Mouse (Mus musculus): Measurements from ENCODE around the gene Trak1. TPM values are rescaled to one million over a fixed set of nuclear protein-coding genes. Genes with fewer than 3 reads are reported as not detected.

The Trak1 gene
- 23.4 and 26.1 TPM in 2 replicates for polyA plus RNA-seq (2014; fragmentation: Nextera tagmentation; extraction: Ambion mirVana)

GRCm38 (mm10) chr9:121297171-121298064 lies at the start of gene Trak1:
Trak1 (plus strand) TSS chr9:121297502.
- peak within 1 kb of the TSS; percentile 84 for H3K4me3 ChIP-seq (ENCODE audit: low read depth, low read length)
- no peaks in the 10 kb centered on the region for H3K36me3 ChIP-seq (ENCODE audit: control insufficient read depth, insufficient read depth, low read length)
- peak within 1 kb of the TSS; percentile 38; the same call in 1 of the 2 replicates for H3K27ac ChIP-seq (ENCODE audit: low read depth)
- H3K4me2 ChIP-seq (ENCODE audit: low read length) = peak within 1 kb of the TSS; percentile 92
- H3K27me3 ChIP-seq (replicated peaks; ENCODE audit: control insufficient read depth, insufficient read depth, low read length) = 0 out of 2 replicates have a peak, but pooled peaks cover 3% of the 10 kb centered on the region
- DNase-seq (ENCODE audit: low spot score) (peak; percentile 84), ATAC-seq (replicated peaks; ENCODE audit: low FRiP score, low TSS enrichment, low read depth) (peak; percentile 79)
- peaks cover 23% of the 10 kb centered on the region for H3K4me1 ChIP-seq (replicated peaks; ENCODE audit: control insufficient read depth, insufficient read depth, low read length)
- under 1% methylated on average over 85 of the region's 116 CpGs for WGBS
- peak within 1 kb of the TSS; percentile 94 for H3K9ac ChIP-seq (ENCODE audit: low read length)
- H3K9me3 ChIP-seq (ENCODE audit: control insufficient read depth, low read length) = no peaks in the 10 kb centered on the region

- Histone ChIP-seq H3K4me1 (replicated peaks; ENCODE audit: control insufficient read depth, insufficient read depth, low read length) (no peaks in the 10 kb centered on the region), H3K9ac (ENCODE audit: low read length) (no peak overlapping the region), H3K4me2 (ENCODE audit: low read length) (no peak overlapping the region), H3K9me3 (ENCODE audit: control insufficient read depth, low read length) (no peaks in the 10 kb centered on the region), H3K36me3 (ENCODE audit: control insufficient read depth, insufficient read depth, low read length) (no peaks in the 10 kb centered on the region), H3K4me3 (ENCODE audit: low read depth, low read length) (no peak overlapping the region), H3K27ac (ENCODE audit: low read depth) (no peak overlapping the region), H3K27me3 (replicated peaks; ENCODE audit: control insufficient read depth, insufficient read depth, low read length) (no peaks in the 10 kb centered on the region)
- DNase-seq (ENCODE audit: low spot score) (peak; percentile 94), ATAC-seq (replicated peaks; ENCODE audit: low FRiP score, low TSS enrichment, low read depth) (no peak; the same call in 1 of the 2 replicates)
- 63% methylated on average over 12 of the region's 12 CpGs for WGBS
Measured at GRCm38 (mm10) chr9:121247956-121248775, 49.1 kb upstream of the Trak1 start.

- ATAC-seq (replicated peaks; ENCODE audit: low FRiP score, low TSS enrichment, low read depth) (no peak), DNase-seq (ENCODE audit: low spot score) (no peak)
- H3K4me2 ChIP-seq (ENCODE audit: low read length) = no peak overlapping the region
- no peaks in the 10 kb centered on the region for H3K4me1 ChIP-seq (replicated peaks; ENCODE audit: control insufficient read depth, insufficient read depth, low read length)
- H3K36me3 ChIP-seq (ENCODE audit: control insufficient read depth, insufficient read depth, low read length) = no peaks in the 10 kb centered on the region
- H3K27me3 ChIP-seq (replicated peaks; ENCODE audit: control insufficient read depth, insufficient read depth, low read length) = no peaks in the 10 kb centered on the region
- 47% methylated on average over 14 of the region's 14 CpGs for WGBS
- H3K9me3 ChIP-seq (ENCODE audit: control insufficient read depth, low read length) = no peaks in the 10 kb centered on the region
- no peak overlapping the region for H3K27ac ChIP-seq (ENCODE audit: low read depth)
- no peak overlapping the region for H3K9ac ChIP-seq (ENCODE audit: low read length)
- no peak overlapping the region for H3K4me3 ChIP-seq (ENCODE audit: low read depth, low read length)
Measured at GRCm38 (mm10) chr9:121249805-121250204, 47.5 kb upstream of the Trak1 start.

- Histone ChIP-seq H3K4me1 (replicated peaks; ENCODE audit: control insufficient read depth, insufficient read depth, low read length) (no peaks in the 10 kb centered on the region), H3K36me3 (ENCODE audit: control insufficient read depth, insufficient read depth, low read length) (no peaks in the 10 kb centered on the region), H3K4me2 (ENCODE audit: low read length) (no peak overlapping the region), H3K9me3 (ENCODE audit: control insufficient read depth, low read length) (no peaks in the 10 kb centered on the region), H3K9ac (ENCODE audit: low read length) (no peak overlapping the region), H3K27me3 (replicated peaks; ENCODE audit: control insufficient read depth, insufficient read depth, low read length) (no peaks in the 10 kb centered on the region), H3K4me3 (ENCODE audit: low read depth, low read length) (no peak overlapping the region), H3K27ac (ENCODE audit: low read depth) (no peak overlapping the region)
- ATAC-seq (replicated peaks; ENCODE audit: low FRiP score, low TSS enrichment, low read depth) = no peak
- WGBS = 88% methylated on average over 11 of the region's 11 CpGs
- DNase-seq (ENCODE audit: low spot score) = no peak
Measured at GRCm38 (mm10) chr9:121250854-121251253, 46.4 kb upstream of the Trak1 start.

GRCm38 (mm10) chr9:121253983-121254382 lies 43.3 kb upstream of the Trak1 start:
- Histone ChIP-seq H3K36me3 (ENCODE audit: control insufficient read depth, insufficient read depth, low read length) (no peaks in the 10 kb centered on the region), H3K27me3 (replicated peaks; ENCODE audit: control insufficient read depth, insufficient read depth, low read length) (no peaks in the 10 kb centered on the region)
- no peak for DNase-seq (ENCODE audit: low spot score)

GRCm38 (mm10) chr9:121254761-121255160 lies 42.5 kb upstream of the Trak1 start:
- 95% methylated on average over 13 of the region's 13 CpGs for WGBS
- Histone ChIP-seq H3K9ac (ENCODE audit: low read length) (no peak overlapping the region), H3K27ac (ENCODE audit: low read depth) (no peak overlapping the region), H3K4me1 (replicated peaks; ENCODE audit: control insufficient read depth, insufficient read depth, low read length) (no peaks in the 10 kb centered on the region), H3K9me3 (ENCODE audit: control insufficient read depth, low read length) (no peaks in the 10 kb centered on the region), H3K4me2 (ENCODE audit: low read length) (no peak overlapping the region), H3K27me3 (replicated peaks; ENCODE audit: control insufficient read depth, insufficient read depth, low read length) (no peaks in the 10 kb centered on the region), H3K4me3 (ENCODE audit: low read depth, low read length) (no peak overlapping the region), H3K36me3 (ENCODE audit: control insufficient read depth, insufficient read depth, low read length) (no peaks in the 10 kb centered on the region)
- ATAC-seq (replicated peaks; ENCODE audit: low FRiP score, low TSS enrichment, low read depth) = no peak
- DNase-seq (ENCODE audit: low spot score) = no peak

More at GRCm38 (mm10) chr9:121253983-121254382, 43.3 kb upstream of the Trak1 start:
- H3K27ac ChIP-seq (ENCODE audit: low read depth) = no peak overlapping the region
- no peak overlapping the region for H3K4me3 ChIP-seq (ENCODE audit: low read depth, low read length)
- no peaks in the 10 kb centered on the region for H3K9me3 ChIP-seq (ENCODE audit: control insufficient read depth, low read length)
- WGBS = 77% methylated on average over 2 of the region's 2 CpGs
- no peaks in the 10 kb centered on the region for H3K4me1 ChIP-seq (replicated peaks; ENCODE audit: control insufficient read depth, insufficient read depth, low read length)
- no peak overlapping the region for H3K4me2 ChIP-seq (ENCODE audit: low read length)
- no peak overlapping the region for H3K9ac ChIP-seq (ENCODE audit: low read length)
- no peak for ATAC-seq (replicated peaks; ENCODE audit: low FRiP score, low TSS enrichment, low read depth)

GRCm38 (mm10) chr9:121257106-121257505 lies 40.2 kb upstream of the Trak1 start:
- no peak for ATAC-seq (replicated peaks; ENCODE audit: low FRiP score, low TSS enrichment, low read depth)
- no peak overlapping the region for H3K4me3 ChIP-seq (ENCODE audit: low read depth, low read length)
- no peaks in the 10 kb centered on the region for H3K9me3 ChIP-seq (ENCODE audit: control insufficient read depth, low read length)
- no peaks in the 10 kb centered on the region for H3K27me3 ChIP-seq (replicated peaks; ENCODE audit: control insufficient read depth, insufficient read depth, low read length)
- no peak for DNase-seq (ENCODE audit: low spot score)
- no peaks in the 10 kb centered on the region for H3K36me3 ChIP-seq (ENCODE audit: control insufficient read depth, insufficient read depth, low read length)
- 86% methylated on average over 9 of the region's 9 CpGs for WGBS
- no peaks in the 10 kb centered on the region for H3K4me1 ChIP-seq (replicated peaks; ENCODE audit: control insufficient read depth, insufficient read depth, low read length)
- no peak overlapping the region for H3K9ac ChIP-seq (ENCODE audit: low read length)
- H3K4me2 ChIP-seq (ENCODE audit: low read length) = no peak overlapping the region
- no peak overlapping the region for H3K27ac ChIP-seq (ENCODE audit: low read depth)

- ATAC-seq (replicated peaks; ENCODE audit: low FRiP score, low TSS enrichment, low read depth) (no peak), DNase-seq (ENCODE audit: low spot score) (no peak)
- Histone ChIP-seq H3K27me3 (replicated peaks; ENCODE audit: control insufficient read depth, insufficient read depth, low read length) (no peaks in the 10 kb centered on the region), H3K27ac (ENCODE audit: low read depth) (no peak overlapping the region), H3K36me3 (ENCODE audit: control insufficient read depth, insufficient read depth, low read length) (no peaks in the 10 kb centered on the region), H3K4me1 (replicated peaks; ENCODE audit: control insufficient read depth, insufficient read depth, low read length) (no peaks in the 10 kb centered on the region), H3K9me3 (ENCODE audit: control insufficient read depth, low read length) (no peaks in the 10 kb centered on the region), H3K4me2 (ENCODE audit: low read length) (no peak overlapping the region), H3K9ac (ENCODE audit: low read length) (no peak overlapping the region), H3K4me3 (ENCODE audit: low read depth, low read length) (no peak overlapping the region)
- WGBS = 75% methylated on average over 10 of the region's 10 CpGs
Measured at GRCm38 (mm10) chr9:121265307-121265706, 32.0 kb upstream of the Trak1 start.
